ENCODE assay signal across 8 mouse cellular contexts in genomic region chr5:25759460-25760409, GRCm38 (mm10). TPM values are rescaled to one million over a fixed set of nuclear protein-coding genes. Genes with fewer than 3 reads are reported as not detected.
DNase-seq lines count a peak whose midpoint lies in the region; ATAC-seq and TF ChIP-seq lines count a peak whose summit lies in the region.

Gene Actr3b (plus strand): TSS chr5:25759997.

- ATAC-seq in forebrain, embryonic 15.5 days (replicated peaks): peak; percentile 98
- peak; percentile 89 for ATAC-seq in liver, postnatal 0 days
- ATAC-seq in neural tube, embryonic 13.5 days (ENCODE audit: low read depth): peak; percentile 99

- no peaks in the 10 kb centered on the region for H3K9me3 ChIP-seq in forebrain, embryonic 15.5 days
- H3K9me3 ChIP-seq in liver, postnatal 0 days (ENCODE audit: low read length): no peaks in the 10 kb centered on the region
- H3K9me3 ChIP-seq in neural tube, embryonic 13.5 days: no peaks in the 10 kb centered on the region

- TF ChIP-seq CTCF in liver, postnatal 0 days (IDR thresholded peaks at IDR 0.05; ENCODE audit: low read depth): no peak

- intact Hi-C loops in heart, postnatal 25 days (cut with DNase I): no loop called here

- no peak for TF ChIP-seq EP300 in liver, postnatal 0 days (IDR thresholded peaks at IDR 0.05; ENCODE audit: low read depth)

- DNase-seq in ES-CJ7 (ENCODE audit: low read depth, low spot score): peak; percentile 90
- peak; percentile 91 for DNase-seq in cerebellum, adult 11 months
- peak; percentile 72 for DNase-seq in heart, postnatal 25 days (ENCODE audit: low spot score)
- DNase-seq in layer of hippocampus, adult 11-12 months (ENCODE audit: low spot score): peak; percentile 92
- DNase-seq in liver, postnatal 0 days: peak; percentile 81
- DNase-seq in telencephalon, adult 2 months (ENCODE audit: low read depth, low spot score): peak; percentile 90

- H3K27me3 ChIP-seq in forebrain, embryonic 15.5 days: no peaks in the 10 kb centered on the region
- H3K27me3 ChIP-seq in liver, postnatal 0 days (ENCODE audit: insufficient read depth, low read length): peaks cover 7% of the 10 kb centered on the region
- peaks cover 3% of the 10 kb centered on the region; the same call in 1 of the 2 replicates for H3K27me3 ChIP-seq in neural tube, embryonic 13.5 days

- peaks cover 19% of the 10 kb centered on the region for H3K4me1 ChIP-seq in forebrain, embryonic 15.5 days
- H3K4me1 ChIP-seq in liver, postnatal 0 days (ENCODE audit: insufficient read depth): peaks cover 12% of the 10 kb centered on the region
- H3K4me1 ChIP-seq in neural tube, embryonic 13.5 days (replicated peaks): peaks cover 22% of the 10 kb centered on the region

- H3K27ac ChIP-seq in forebrain, embryonic 15.5 days (replicated peaks): no peak within 1 kb of the TSS
- H3K27ac ChIP-seq in liver, postnatal 0 days (ENCODE audit: low read depth): no peak within 1 kb of the TSS
- no peak within 1 kb of the TSS; the same call in 1 of the 2 replicates for H3K27ac ChIP-seq in neural tube, embryonic 13.5 days (replicated peaks)

- H3K36me3 ChIP-seq in forebrain, embryonic 15.5 days: no peaks in the 10 kb centered on the region
- H3K36me3 ChIP-seq in liver, postnatal 0 days (replicated peaks; ENCODE audit: insufficient read depth, low read length): no peaks in the 10 kb centered on the region
- no peaks in the 10 kb centered on the region for H3K36me3 ChIP-seq in neural tube, embryonic 13.5 days

- H3K4me3 ChIP-seq in forebrain, embryonic 15.5 days: peak within 1 kb of the TSS; percentile 76
- H3K4me3 ChIP-seq in liver, postnatal 0 days (ENCODE audit: low read depth, low read length): peak within 1 kb of the TSS; percentile 64
- peak within 1 kb of the TSS; percentile 67 for H3K4me3 ChIP-seq in neural tube, embryonic 13.5 days

- H3K9ac ChIP-seq in forebrain, embryonic 15.5 days (replicated peaks): peak within 1 kb of the TSS; percentile 70
- H3K9ac ChIP-seq in liver, postnatal 0 days (replicated peaks): peak within 1 kb of the TSS; percentile 50; the same call in 1 of the 2 replicates
- H3K9ac ChIP-seq in neural tube, embryonic 13.5 days: peak within 1 kb of the TSS; percentile 80

- peak within 1 kb of the TSS; percentile 50 for H3K4me2 ChIP-seq in forebrain, embryonic 15.5 days (replicated peaks)
- H3K4me2 ChIP-seq in liver, postnatal 0 days (ENCODE audit: low read depth, low read length): peak within 1 kb of the TSS; percentile 93
- peak within 1 kb of the TSS; percentile 70 for H3K4me2 ChIP-seq in neural tube, embryonic 13.5 days

- WGBS in forebrain, embryonic 15.5 days: 3% methylated on average over 45 of the region's 45 CpGs
- WGBS in liver, postnatal 0 days (ENCODE audit: insufficient replicate concordance): 3% methylated on average over 45 of the region's 45 CpGs
- 3% methylated on average over 45 of the region's 45 CpGs for WGBS in neural tube, embryonic 13.5 days

RNA-seq across cellular contexts. Expression of gene Actr3b, which starts in this region (rescaled TPM):
- polyA plus RNA-seq in forebrain, embryonic 15.5 days (2015; fragmentation: Nextera tagmentation; extraction: Ambion mirVana): 48.7 and 49.3 TPM in 2 replicates
- total RNA-seq in heart, postnatal 25 days (2021): 10 to 100 TPM; 35.2 to 40.9 TPM
- 0.68 and 0.71 TPM in 2 replicates for polyA plus RNA-seq in liver, postnatal 0 days (2015; fragmentation: Nextera tagmentation; extraction: Ambion mirVana)
- polyA plus RNA-seq in neural tube, embryonic 13.5 days (2015; fragmentation: Nextera tagmentation; extraction: Ambion mirVana): 22.7 and 25.0 TPM in 2 replicates

Comparison
In these comparisons a context has a peak if more than half of its experiments do, and no peak if none do; other contexts are left out.
1. RNA of gene Actr3b (polyA plus RNA-seq): 48.7 to 49.3 TPM in forebrain, embryonic 15.5 days and 22.7 to 25.0 TPM in neural tube, embryonic 13.5 days; 0.68 to 0.71 TPM in liver, postnatal 0 days; every median in the first group is over 10 times any median in the second.
2. Peak in DNase-seq, ATAC-seq, H3K4me3 ChIP-seq, H3K9ac ChIP-seq and H3K4me2 ChIP-seq in liver, postnatal 0 days; RNA of the gene not detected or under 1 TPM.
3. Peak in every context shown above with its lines, with median percentiles within 50 percentile points of each other: DNase-seq, ATAC-seq, H3K4me2 ChIP-seq, H3K4me3 ChIP-seq and H3K9ac ChIP-seq.